Mouse (Mus musculus): ENCODE results near the gene Chil4.
"Not testable (repeated sequence)": the region's sequence is repeated elsewhere in the genome, so short reads cannot be mapped to it uniquely, and the experiment has no call there.

DNA sequence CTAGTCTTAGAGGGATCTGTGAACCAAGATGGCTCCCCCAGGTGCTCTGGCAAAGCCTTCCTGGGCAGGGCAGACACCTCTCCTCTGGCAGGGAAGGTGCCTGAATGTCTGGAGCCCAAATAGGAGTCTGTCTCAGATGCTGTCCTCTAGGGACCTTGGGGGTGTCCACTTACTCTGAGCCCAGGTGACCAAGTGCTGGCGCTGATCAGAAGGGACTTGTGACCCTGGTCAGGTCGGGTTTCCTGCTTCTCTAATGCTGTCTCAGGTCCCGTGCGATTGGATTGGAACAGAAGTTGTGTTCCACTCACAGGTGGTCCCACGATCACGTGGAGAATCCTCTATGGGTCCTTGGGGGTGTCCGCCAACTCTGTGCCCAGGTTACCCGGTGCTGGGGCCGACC, 28.1 kb upstream of the Chil4 start:
- TF ChIP-seq HCFC1 (IDR thresholded peaks at IDR 0.05; ENCODE audit: borderline replicate concordance, insufficient read depth, low read length); ZC3H11A (IDR thresholded peaks at IDR 0.05; ENCODE audit: borderline replicate concordance, low read depth, low read length): not testable (repeated sequence)
